Mouse (Mus musculus): ENCODE data around the gene Adgrf2. TPM values are rescaled to one million over a fixed set of nuclear protein-coding genes. Genes with fewer than 3 reads are reported as not detected.

The Adgrf2 gene
- not detected for polyA plus RNA-seq (2017; shearing (Covaris generic))

GRCm38 (mm10) chr17:42741801-42742217, at the start of gene Adgrf2:
TSS of gene Adgrf2 (minus strand) at chr17:42742179.

GRCm38 (mm10) chr17:42692136-42692535, 49.8 kb downstream of the Adgrf2 start, which contains the start of gene Adgrf4:
TSS of gene Adgrf4 (minus strand) at chr17:42692284.

Other genes with a start within 250 kb of the Adgrf2 start
- not detected for gene Opn5, start 130.8 kb downstream of the Adgrf2 start, polyA plus RNA-seq (2017; shearing (Covaris generic))
- gene Adgrf4, start 49.9 kb downstream of the Adgrf2 start, polyA plus RNA-seq (2017; shearing (Covaris generic)), result not detected
- 6.9 TPM for gene Cd2ap, start 134.5 kb upstream of the Adgrf2 start, polyA plus RNA-seq (2017; shearing (Covaris generic))

Measured in CD4-positive, CD25-positive, alpha-beta regulatory T cell, adult 9 weeks (primary cell).